10 mouse cellular contexts compared by ENCODE assay signal in the genomic region with DNA sequence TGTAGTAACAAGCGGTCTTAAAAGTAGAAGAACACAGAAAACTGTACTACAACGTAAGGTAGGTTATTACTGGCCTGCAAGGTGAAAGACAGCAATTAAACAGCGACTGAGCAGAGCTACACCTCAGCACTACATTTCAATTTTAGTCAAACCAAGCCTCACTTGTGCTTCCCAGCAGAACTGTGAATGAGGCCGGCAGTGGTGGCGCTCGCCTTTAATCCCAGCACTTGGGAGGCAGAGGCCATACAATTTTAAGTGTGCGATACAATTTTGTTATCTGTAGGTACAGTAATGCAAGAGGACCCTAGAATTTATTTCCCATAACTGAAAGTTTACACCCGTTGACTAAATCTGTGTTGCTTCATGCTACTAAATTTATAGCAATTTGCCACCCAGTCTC. TPM values are rescaled to one million over a fixed set of nuclear protein-coding genes. Genes with fewer than 3 reads are reported as not detected.
DNase-seq lines count a peak whose midpoint lies in the region; ATAC-seq and TF ChIP-seq lines count a peak whose summit lies in the region.
"Had no signal": no experiment of that assay in that cellular context is flagged by ENCODE, and none has a peak within 500 bp of the region (broad histone marks: within the 10 kb centered on the region; RNA-seq: fewer than 3 reads in every experiment).

No protein-coding gene starts in this region.

- no peaks in the 10 kb centered on the region for H3K27me3 ChIP-seq in heart, adult 2 months (ENCODE audit: control insufficient read depth, insufficient read depth, low read length)
- no peaks in the 10 kb centered on the region for H3K27me3 ChIP-seq in ES-Bruce4 (ENCODE audit: control insufficient read depth, insufficient read depth, low read length, poor library complexity, severe bottlenecking)
- H3K27me3 ChIP-seq in hindbrain, embryonic 10.5 days (ENCODE audit: insufficient read depth, poor library complexity, severe bottlenecking), result no peaks in the 10 kb centered on the region
- H3K27me3 ChIP-seq in liver, postnatal 0 days (ENCODE audit: insufficient read depth, low read length), result no peaks in the 10 kb centered on the region

- H3K4me2 ChIP-seq in liver, postnatal 0 days (ENCODE audit: low read depth, low read length), result peak overlapping the region; percentile 87

- no peak overlapping the region for H3K9ac ChIP-seq in heart, adult 2 months (ENCODE audit: low read depth, low read length)
- H3K9ac ChIP-seq in ES-Bruce4 (ENCODE audit: low read depth, poor library complexity, severe bottlenecking), result peak overlapping the region; percentile 91
- peak overlapping the region; percentile 75 for H3K9ac ChIP-seq in liver, postnatal 0 days (replicated peaks)

- no peak for TF ChIP-seq EP300 in heart, adult 2 months (IDR thresholded peaks at IDR 0.05; ENCODE audit: insufficient read depth, low read depth, low read length)
- no peak for TF ChIP-seq EP300 in ES-Bruce4 (IDR thresholded peaks at IDR 0.05; ENCODE audit: insufficient read depth, low read depth, low read length)
- TF ChIP-seq EP300 in liver, postnatal 0 days (IDR thresholded peaks at IDR 0.05; ENCODE audit: low read depth), result no peak

- intact Hi-C loops in heart, adult 2 months (cut with DNase I), result no loop called here
- intact Hi-C loops in heart, postnatal 14 days (cut with DNase I), result loop anchor here (10.0 kb wide), 1 partner anchor 1590 kb away; the partner anchor contains the start of gene Rictor

- ATAC-seq in liver, postnatal 0 days, result no peak
- ATAC-seq in erythroid progenitor cell, adult 5-6 weeks (replicated peaks; ENCODE audit: low FRiP score, poor library complexity, severe bottlenecking), result no peak

- H3K36me3 ChIP-seq in heart, adult 2 months (ENCODE audit: control insufficient read depth, insufficient read depth, low read length), result peaks cover 21% of the 10 kb centered on the region
- peaks cover 35% of the 10 kb centered on the region for H3K36me3 ChIP-seq in ES-Bruce4 (ENCODE audit: control insufficient read depth, insufficient read depth, low read length, poor library complexity, severe bottlenecking)
- H3K36me3 ChIP-seq in hindbrain, embryonic 10.5 days, result peaks cover 30% of the 10 kb centered on the region
- peaks cover 24% of the 10 kb centered on the region for H3K36me3 ChIP-seq in liver, postnatal 0 days (replicated peaks; ENCODE audit: insufficient read depth, low read length)

- H3K27ac ChIP-seq in heart, adult 2 months, result peak overlapping the region; percentile 92
- H3K27ac ChIP-seq in ES-Bruce4 (ENCODE audit: insufficient read depth, low read length), result peak overlapping the region; percentile 92
- H3K27ac ChIP-seq in hindbrain, embryonic 10.5 days, result peak overlapping the region; percentile 94
- peak overlapping the region; percentile 84 for H3K27ac ChIP-seq in liver, postnatal 0 days (ENCODE audit: low read depth)

- no peaks in the 10 kb centered on the region for H3K79me2 ChIP-seq in heart, adult 2 months (replicated peaks; ENCODE audit: control insufficient read depth, insufficient read depth, low read length)

- peaks cover 4% of the 10 kb centered on the region; the same call in 1 of the 2 replicates for H3K4me1 ChIP-seq in heart, adult 2 months (ENCODE audit: control insufficient read depth, insufficient read depth, low read length)
- peaks cover 4% of the 10 kb centered on the region for H3K4me1 ChIP-seq in ES-Bruce4 (ENCODE audit: control insufficient read depth, insufficient read depth, low read length)
- H3K4me1 ChIP-seq in hindbrain, embryonic 10.5 days (replicated peaks), result peaks cover 18% of the 10 kb centered on the region
- peaks cover 22% of the 10 kb centered on the region for H3K4me1 ChIP-seq in liver, postnatal 0 days (ENCODE audit: insufficient read depth)

- no peak for DNase-seq in heart, adult 2 months
- no peak for DNase-seq in heart, postnatal 14 days
- no peak for DNase-seq in hindbrain, embryonic 10.5 days (ENCODE audit: low spot score)
- DNase-seq in liver, postnatal 0 days, result no peak
- no peak for DNase-seq in retina, embryonic 14.5 days (ENCODE audit: low spot score)
- no peak for DNase-seq in frontal cortex, postnatal 10 days (ENCODE audit: low spot score in 2 of 2)

- WGBS in heart, adult 2 months, result 57% methylated on average over 8 of the region's 8 CpGs
- 76% methylated on average over 8 of the region's 8 CpGs for WGBS in hindbrain, embryonic 10.5 days
- 58% methylated on average over 8 of the region's 8 CpGs for WGBS in liver, postnatal 0 days (ENCODE audit: insufficient replicate concordance)

- no peaks in the 10 kb centered on the region for H3K9me3 ChIP-seq in ES-Bruce4 (replicated peaks; ENCODE audit: control insufficient read depth, insufficient read depth, low read length, poor library complexity, severe bottlenecking)
- H3K9me3 ChIP-seq in hindbrain, embryonic 10.5 days, result no peaks in the 10 kb centered on the region
- no peaks in the 10 kb centered on the region for H3K9me3 ChIP-seq in liver, postnatal 0 days (ENCODE audit: low read length)

- no peak for TF ChIP-seq POLR2A in heart, adult 2 months (IDR thresholded peaks at IDR 0.05; ENCODE audit: insufficient read depth, low read depth, low read length)
- TF ChIP-seq POLR2A in ES-Bruce4 (IDR thresholded peaks at IDR 0.05; ENCODE audit: insufficient read depth, low read length), result no peak

- TF ChIP-seq CTCF in heart, adult 2 months (IDR thresholded peaks at IDR 0.05), result no peak
- no peak for TF ChIP-seq CTCF in ES-Bruce4 (IDR thresholded peaks at IDR 0.05; ENCODE audit: low read depth, low read length)
- TF ChIP-seq CTCF in liver, postnatal 0 days (IDR thresholded peaks at IDR 0.05; ENCODE audit: low read depth), result no peak

- peak overlapping the region; percentile 90; the same call in 1 of the 2 replicates for H3K4me3 ChIP-seq in heart, adult 2 months
- H3K4me3 ChIP-seq in ES-Bruce4 (ENCODE audit: low read depth, low read length), result peak overlapping the region; percentile 27; the same call in 1 of the 2 replicates
- H3K4me3 ChIP-seq in hindbrain, embryonic 10.5 days, result peak overlapping the region; percentile 87
- H3K4me3 ChIP-seq in liver, postnatal 0 days (ENCODE audit: low read depth, low read length), result peak overlapping the region; percentile 96

RNA-seq across cellular contexts. Expression of gene Rpl37, which starts 1.3 kb away (rescaled TPM):
- total RNA-seq in heart, adult 2 months (2021), result 100 to 1,000 TPM; 186 to 228 TPM
- polyA plus RNA-seq in heart, adult 2 months (2012; rRNA removed), result 382 and 405 TPM in 2 replicates
- 100 to 1,000 TPM; 183 to 196 TPM for total RNA-seq in heart, postnatal 14 days (2021)
- polyA plus RNA-seq in ES-Bruce4 (2011; ENCODE audit: insufficient read depth, insufficient read length, low read depth, missing spikeins), result 685 and 750 TPM in 2 replicates
- 417 and 434 TPM in 2 replicates for polyA plus RNA-seq in hindbrain, embryonic 10.5 days (2016; fragmentation: Nextera tagmentation; extraction: Ambion mirVana)
- 412 and 430 TPM in 2 replicates for polyA plus RNA-seq in liver, postnatal 0 days (2015; fragmentation: Nextera tagmentation; extraction: Ambion mirVana)
- 257 and 311 TPM in 2 replicates for total RNA-seq in erythroid progenitor cell, adult 5-6 weeks (2015; ENCODE audit: low replicate concordance)
- 233 and 410 TPM in 2 replicates for total RNA-seq in erythroid progenitor cell, adult 5-6 weeks (2017; ENCODE audit: low replicate concordance)

RNA-seq across cellular contexts. Expression of gene Card6, which starts 6.8 kb away (rescaled TPM):
- total RNA-seq in heart, adult 2 months (2021), result 1 to 10 TPM; 6.5 to 8.3 TPM
- polyA plus RNA-seq in heart, adult 2 months (2012; rRNA removed), result 2.4 and 2.9 TPM in 2 replicates
- total RNA-seq in heart, postnatal 14 days (2021), result 1 to 10 TPM; 5.5 to 5.9 TPM
- polyA plus RNA-seq in ES-Bruce4 (2011; ENCODE audit: insufficient read depth, insufficient read length, low read depth, missing spikeins), result 0.67 and 0.82 TPM in 2 replicates
- 0.63 and 0.89 TPM in 2 replicates for polyA plus RNA-seq in hindbrain, embryonic 10.5 days (2016; fragmentation: Nextera tagmentation; extraction: Ambion mirVana)
- 2.1 and 2.7 TPM in 2 replicates for polyA plus RNA-seq in liver, postnatal 0 days (2015; fragmentation: Nextera tagmentation; extraction: Ambion mirVana)
- total RNA-seq in erythroid progenitor cell, adult 5-6 weeks (2015; ENCODE audit: low replicate concordance), result 4.2 and 9.4 TPM in 2 replicates
- 0.64 and 1.9 TPM in 2 replicates for total RNA-seq in erythroid progenitor cell, adult 5-6 weeks (2017; ENCODE audit: low replicate concordance)

RNA-seq across cellular contexts. Expression of gene Prkaa1, which starts 28.5 kb away (rescaled TPM):
- total RNA-seq in heart, adult 2 months (2021), result 10 to 100 TPM; 12.6 to 13.9 TPM
- 4.6 and 8.9 TPM in 2 replicates for polyA plus RNA-seq in heart, adult 2 months (2012; rRNA removed)
- 10 to 100 TPM; 14.0 to 15.7 TPM for total RNA-seq in heart, postnatal 14 days (2021)
- 24.6 and 26.0 TPM in 2 replicates for polyA plus RNA-seq in ES-Bruce4 (2011; ENCODE audit: insufficient read depth, insufficient read length, low read depth, missing spikeins)
- 14.2 and 15.2 TPM in 2 replicates for polyA plus RNA-seq in hindbrain, embryonic 10.5 days (2016; fragmentation: Nextera tagmentation; extraction: Ambion mirVana)
- 6.8 and 7.2 TPM in 2 replicates for polyA plus RNA-seq in liver, postnatal 0 days (2015; fragmentation: Nextera tagmentation; extraction: Ambion mirVana)
- 44.3 and 51.6 TPM in 2 replicates for total RNA-seq in erythroid progenitor cell, adult 5-6 weeks (2015; ENCODE audit: low replicate concordance)
- 19.4 and 20.3 TPM in 2 replicates for total RNA-seq in erythroid progenitor cell, adult 5-6 weeks (2017; ENCODE audit: low replicate concordance)

RNA-seq across cellular contexts. Expression of gene C7, which starts 51.6 kb away (rescaled TPM):
- total RNA-seq in heart, adult 2 months (2021), result 1 to 10 TPM; 1.8 to 5.7 TPM
- polyA plus RNA-seq in heart, adult 2 months (2012; rRNA removed), result 1.6 and 4.1 TPM in 2 replicates
- total RNA-seq in heart, postnatal 14 days (2021), result 1 to 10 TPM in 1 of 2 experiments, under 1 TPM in 1; 0.61 to 1.3 TPM
- polyA plus RNA-seq in ES-Bruce4 (2011; ENCODE audit: insufficient read depth, insufficient read length, low read depth, missing spikeins), result 0.24 TPM in 1 of 2 replicates, not detected in the other
- 0.07 TPM in 1 of 2 replicates, not detected in the other for polyA plus RNA-seq in hindbrain, embryonic 10.5 days (2016; fragmentation: Nextera tagmentation; extraction: Ambion mirVana)
- polyA plus RNA-seq in liver, postnatal 0 days (2015; fragmentation: Nextera tagmentation; extraction: Ambion mirVana), result not detected in 2 replicates
- total RNA-seq in erythroid progenitor cell, adult 5-6 weeks (2015; ENCODE audit: low replicate concordance), result not detected in 2 replicates
- total RNA-seq in erythroid progenitor cell, adult 5-6 weeks (2017; ENCODE audit: low replicate concordance), result not detected in 2 replicates
- total RNA-seq: granulocyte monocyte progenitor cell, adult 5-6 weeks; monocyte, adult 5-6 weeks had no signal

Comparison
In these comparisons a context has a peak if more than half of its experiments do, and no peak if none do; other contexts are left out.
1. H3K4me3 ChIP-seq: peak in every context shown above with its lines; median percentile 96 in liver, postnatal 0 days; 90 in heart, adult 2 months; 87 in hindbrain, embryonic 10.5 days; 27 in ES-Bruce4.